Mouse (Mus musculus): ENCODE measurements around the gene Mafk.

DNA sequence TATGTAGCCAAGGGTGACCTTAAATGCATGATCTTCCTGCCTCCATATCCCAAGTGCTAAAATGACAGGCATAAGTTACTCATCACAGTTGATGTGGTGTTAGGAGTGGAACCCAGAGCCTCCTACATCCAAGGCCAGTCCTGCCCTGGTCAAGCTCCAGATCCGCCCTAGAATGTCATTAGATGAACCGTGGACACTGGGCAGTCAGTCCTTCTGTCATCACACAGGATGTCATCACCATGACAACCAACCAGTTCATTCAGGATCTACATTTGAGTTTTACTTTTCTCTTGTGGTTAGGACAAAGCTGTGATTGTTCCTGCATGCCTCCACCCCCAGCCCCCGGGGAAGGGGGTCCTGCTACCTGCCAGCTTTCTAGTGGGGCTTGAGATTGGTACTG is 47.8 kb downstream of the Mafk start:
- no peak for TF ChIP-seq POLR2A (IDR thresholded peaks at IDR 0.05; ENCODE audit: extremely low read depth, insufficient read depth, low read length)
- TF ChIP-seq CTCF (IDR thresholded peaks at IDR 0.05; ENCODE audit: low read depth, low read length): no peak

Data from liver, adult 2 months (tissue).